Comparison of ENCODE assay signal across 13 mouse cellular contexts in the genomic region with DNA sequence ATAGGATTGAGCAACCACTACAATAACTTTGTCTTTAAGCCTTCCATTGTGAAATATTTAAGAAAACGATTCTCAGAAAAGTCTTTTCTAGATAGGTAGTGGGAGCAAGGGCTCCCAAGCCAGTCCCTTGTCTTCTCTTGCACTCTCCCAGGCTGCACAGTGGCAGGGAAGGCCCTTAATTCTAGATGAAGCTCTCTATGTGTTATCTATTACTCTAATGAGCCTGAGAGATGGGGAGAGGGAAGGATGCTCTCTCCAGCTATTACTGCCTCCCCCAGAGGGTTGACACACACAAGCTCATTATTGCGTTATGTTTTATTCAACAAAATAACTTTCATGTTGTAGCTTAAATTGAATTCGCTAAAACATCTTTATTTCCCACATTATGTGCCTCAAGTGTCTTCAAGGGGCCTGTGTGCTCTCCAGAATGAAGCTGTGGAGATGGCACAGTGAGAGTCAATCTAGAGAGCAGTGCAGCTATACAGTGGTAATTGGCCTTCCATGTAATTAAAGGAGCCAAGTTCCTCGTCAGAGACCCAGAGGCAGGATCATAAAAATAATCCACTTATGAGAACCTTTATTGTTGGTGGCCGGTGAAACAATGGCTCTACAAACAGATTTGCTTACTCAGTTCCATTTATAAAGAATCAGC. TPM values are rescaled to one million over a fixed set of nuclear protein-coding genes. Genes with fewer than 3 reads are reported as not detected.
"Had no signal": no experiment of that assay in that cellular context is flagged by ENCODE, and none has a peak within 500 bp of the region (broad histone marks: within the 10 kb centered on the region; RNA-seq: fewer than 3 reads in every experiment).

No protein-coding gene starts in this region.

- H3K4me2 ChIP-seq: limb, embryonic 15.5 days; liver, embryonic 12.5 days; lung, embryonic 14.5 days; midbrain, embryonic 12.5 days had no signal

- H3K36me3 ChIP-seq: limb, embryonic 15.5 days; liver, embryonic 12.5 days; midbrain, embryonic 12.5 days had no signal

- H3K4me3 ChIP-seq: left cerebral cortex, adult 2 months; limb, embryonic 15.5 days; liver, embryonic 12.5 days; midbrain, embryonic 12.5 days had no signal

- ATAC-seq: intestine, postnatal 0 days; liver, embryonic 12.5 days had no signal

- DNase-seq: kidney, adult 8-10 months; kidney, postnatal 25 days; lung, embryonic 14.5 days; lung, postnatal 10 days; lung, postnatal 4 days; thymus, postnatal 25 days had no signal

- H3K9ac ChIP-seq: limb, embryonic 15.5 days; liver, embryonic 12.5 days; lung, embryonic 14.5 days; midbrain, embryonic 12.5 days had no signal

- H3K27me3 ChIP-seq: limb, embryonic 15.5 days; midbrain, embryonic 12.5 days had no signal

- H3K9me3 ChIP-seq: limb, embryonic 15.5 days; liver, embryonic 12.5 days; midbrain, embryonic 12.5 days had no signal

- H3K27ac ChIP-seq: left cerebral cortex, adult 2 months; limb, embryonic 15.5 days; liver, embryonic 12.5 days; midbrain, embryonic 12.5 days; stomach, postnatal 0 days had no signal

- H3K4me1 ChIP-seq: limb, embryonic 15.5 days; liver, embryonic 12.5 days; midbrain, embryonic 12.5 days had no signal

RNA-seq across cellular contexts. Expression of a gene that starts 57.6 kb away (rescaled TPM):
- total RNA-seq: megakaryocyte, adult 5-6 weeks had no signal
